Mouse (Mus musculus) regulatory T cell (primary cell): ENCODE data around the gene Zfp592.
"Not testable (repeated sequence)": the region's sequence is repeated elsewhere in the genome, so short reads cannot be mapped to it uniquely, and the experiment has no call there.

Experiments used
- in situ Hi-C: fragments of 300-600 bp; cut with MboI, MseI; formaldehyde crosslinking; loops from one replicate; pipeline ENCODE4 v1.15.1; 2025; ENCODE audit warnings: high pct_unique_total_duplicates

Gene Zfp592

GRCm38 (mm10) chr7:80992980-80993833 is at the start of gene Zfp592:
Gene Zfp592 (plus strand): TSS chr7:80993681.
- in situ Hi-C loops = no loop called here

- in situ Hi-C loops = no loop called here
These were observed 45.8 kb upstream of the Zfp592 start, which contains the start of gene Sec11a for GRCm38 (mm10) chr7:80947445-80948350. Gene Sec11a (minus strand): TSS chr7:80947780.

DNA sequence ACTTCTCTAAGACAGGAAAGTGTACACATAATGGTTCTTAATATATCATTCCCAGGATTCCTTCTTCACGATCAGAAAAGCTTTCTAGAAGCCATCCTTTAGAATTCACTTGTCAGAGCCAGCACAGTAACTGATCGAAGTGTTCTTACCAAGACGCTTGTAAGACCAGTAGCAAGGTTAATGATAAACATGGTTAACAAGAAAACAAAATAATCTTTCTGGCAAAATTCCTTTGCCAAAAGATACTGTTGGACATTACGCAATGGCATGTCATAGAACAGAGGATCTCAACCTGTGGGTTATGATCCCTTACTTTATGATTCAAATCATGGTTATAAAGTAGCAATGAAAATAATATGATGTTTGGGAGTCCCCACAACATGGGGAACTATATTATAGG is 42.0 kb upstream of the Zfp592 start:
- in situ Hi-C loops = no loop called here

DNA sequence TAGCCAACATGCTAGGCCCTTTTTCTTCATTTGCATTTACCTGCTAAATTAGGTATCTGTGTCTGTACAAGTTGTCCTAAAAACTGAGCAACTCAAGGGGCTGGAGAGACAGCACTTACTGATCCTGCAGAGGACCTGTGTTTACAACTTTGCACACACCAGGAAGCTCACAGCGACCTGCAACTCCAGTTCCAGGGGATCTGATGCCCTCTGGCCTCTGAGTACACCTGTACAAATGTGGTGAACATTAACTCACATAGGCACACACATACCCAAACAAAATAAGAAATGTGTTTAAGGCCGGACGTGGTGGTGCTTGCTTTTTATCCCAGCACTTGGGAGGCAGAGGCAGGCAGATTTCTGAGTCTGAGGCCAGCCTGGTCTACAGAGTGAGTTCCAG is 41.3 kb upstream of the Zfp592 start:
- in situ Hi-C loops = no loop called here

- in situ Hi-C loops = no loop called here
These were observed 39.2 kb upstream of the Zfp592 start for GRCm38 (mm10) chr7:80954251-80954650.

GRCm38 (mm10) chr7:80956891-80957290 is 36.6 kb upstream of the Zfp592 start:
- in situ Hi-C loops = no loop called here

- in situ Hi-C loops = no loop called here
These were observed 34.5 kb upstream of the Zfp592 start for GRCm38 (mm10) chr7:80959003-80959402.

- in situ Hi-C loops = no loop called here
These were observed 30.7 kb upstream of the Zfp592 start for GRCm38 (mm10) chr7:80962799-80963198.

DNA sequence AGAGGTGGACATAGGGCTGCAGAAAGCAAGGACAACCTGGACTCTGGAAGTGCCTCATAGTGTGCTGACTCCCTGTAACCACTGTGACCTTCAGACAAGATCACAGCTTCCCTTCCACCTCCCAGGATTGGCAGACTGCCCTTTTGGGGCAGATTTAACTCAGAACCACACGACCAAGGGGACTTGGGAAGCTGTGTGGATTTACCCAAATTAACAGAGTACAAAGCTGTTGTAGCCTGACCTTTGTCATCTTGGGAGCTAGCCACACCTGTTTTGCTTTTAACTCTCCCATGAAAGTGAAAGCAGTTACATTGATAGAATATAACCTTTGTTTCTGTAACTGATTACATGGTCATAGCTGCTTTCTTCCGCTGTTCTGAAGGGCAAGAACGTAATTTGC is 22.6 kb upstream of the Zfp592 start:
- in situ Hi-C loops = no loop called here

GRCm38 (mm10) chr7:80971419-80971818 is 22.1 kb upstream of the Zfp592 start:
- in situ Hi-C loops = no loop called here

- in situ Hi-C loops = no loop called here
These were observed 21.4 kb upstream of the Zfp592 start for GRCm38 (mm10) chr7:80972082-80972481.

DNA sequence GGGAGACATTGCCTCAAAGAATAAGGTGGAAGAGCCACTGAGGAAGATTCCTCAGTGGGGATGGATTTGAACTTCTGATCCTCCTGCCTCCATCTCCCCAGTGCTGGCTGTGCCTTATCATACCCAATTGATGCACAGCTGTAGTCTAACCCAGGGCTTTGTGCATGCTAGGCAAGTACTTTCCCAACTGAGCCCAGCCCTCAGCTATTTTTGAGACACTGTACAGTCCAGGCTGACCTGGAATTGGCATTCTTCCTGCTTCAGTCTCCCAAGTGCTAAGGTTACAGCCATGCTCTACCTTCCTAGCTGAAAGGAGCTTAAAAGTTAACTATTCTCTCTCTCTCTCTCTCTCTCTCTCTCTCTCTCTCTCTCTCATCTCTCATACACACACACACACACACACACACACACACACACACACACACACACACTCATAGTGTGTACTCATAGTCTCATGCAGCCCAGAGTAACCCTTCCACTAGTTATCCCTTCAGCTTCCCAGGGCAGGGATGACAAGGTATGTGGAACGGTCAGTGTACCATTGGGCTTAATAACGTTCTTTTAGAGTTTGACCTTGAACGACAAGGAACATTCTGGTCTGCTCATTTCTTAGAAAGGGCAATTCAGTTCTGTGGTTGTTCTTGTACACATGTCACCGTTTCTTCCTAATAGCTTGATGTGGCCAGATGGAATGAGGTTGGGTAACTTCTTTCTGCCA is 20.4 kb upstream of the Zfp592 start:
- in situ Hi-C loops = not testable (repeated sequence)

- in situ Hi-C loops = not testable (repeated sequence)
These were observed 19.9 kb upstream of the Zfp592 start for GRCm38 (mm10) chr7:80973638-80974015.

DNA sequence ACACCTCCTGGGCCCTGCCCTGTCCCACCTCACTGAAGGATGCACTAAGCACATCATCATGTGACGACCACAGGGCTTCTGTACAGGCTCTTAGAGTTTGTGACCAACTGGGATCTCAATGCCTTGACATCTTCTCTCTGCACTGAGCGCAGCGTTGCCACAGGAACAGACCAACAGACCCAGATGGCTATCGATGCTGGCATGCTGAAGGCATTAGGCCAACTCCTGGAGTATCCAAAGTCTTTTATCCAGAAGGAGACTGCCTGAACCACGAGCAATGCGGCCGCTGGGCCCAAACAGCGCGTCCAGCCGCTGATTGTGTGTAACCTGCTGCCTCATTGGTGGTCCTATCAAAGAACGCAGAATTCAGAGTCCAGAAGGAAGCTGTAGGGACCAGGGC is 12.9 kb upstream of the Zfp592 start:
- in situ Hi-C loops = loop anchor here (5.0 kb wide), 1 partner anchor 42 kb away; no protein-coding TSS in a partner anchor

DNA sequence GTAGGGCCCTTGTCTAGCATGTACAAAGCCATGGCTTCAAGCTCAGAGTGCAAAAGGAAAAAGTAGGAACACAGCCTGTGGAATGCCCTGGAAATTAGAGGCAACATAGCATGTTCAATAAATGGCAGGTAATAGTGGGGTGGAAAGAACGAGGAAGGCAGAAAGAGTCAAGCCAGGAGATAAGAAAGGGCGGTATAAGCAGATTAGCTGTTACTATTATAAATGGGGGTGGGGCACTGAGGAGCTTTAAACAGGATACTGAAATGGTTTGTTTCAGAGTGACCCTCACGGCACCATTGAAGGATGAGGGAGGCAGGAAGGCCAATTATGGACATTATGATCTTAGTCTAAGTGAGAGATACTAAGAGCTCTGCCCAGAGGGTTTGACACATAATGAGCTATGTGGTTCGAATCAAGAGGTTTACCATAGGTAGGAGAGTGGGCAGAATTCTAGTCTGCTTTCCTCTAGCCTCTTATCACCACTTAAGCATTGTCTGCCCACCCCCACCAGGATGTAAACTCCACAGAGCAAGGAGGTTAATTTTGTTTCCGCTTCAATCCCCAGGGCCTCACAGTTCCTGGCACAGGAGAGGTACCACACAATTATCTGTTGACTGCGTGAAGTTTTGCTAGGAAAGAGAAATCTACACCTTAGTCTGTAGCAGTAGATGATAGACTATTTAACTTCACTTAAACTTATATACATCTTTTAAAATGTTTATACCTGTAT is 6.9 kb upstream of the Zfp592 start:
- in situ Hi-C loops = no loop called here

- in situ Hi-C loops = no loop called here
These were observed 5.5 kb upstream of the Zfp592 start for GRCm38 (mm10) chr7:80987805-80988625.

DNA sequence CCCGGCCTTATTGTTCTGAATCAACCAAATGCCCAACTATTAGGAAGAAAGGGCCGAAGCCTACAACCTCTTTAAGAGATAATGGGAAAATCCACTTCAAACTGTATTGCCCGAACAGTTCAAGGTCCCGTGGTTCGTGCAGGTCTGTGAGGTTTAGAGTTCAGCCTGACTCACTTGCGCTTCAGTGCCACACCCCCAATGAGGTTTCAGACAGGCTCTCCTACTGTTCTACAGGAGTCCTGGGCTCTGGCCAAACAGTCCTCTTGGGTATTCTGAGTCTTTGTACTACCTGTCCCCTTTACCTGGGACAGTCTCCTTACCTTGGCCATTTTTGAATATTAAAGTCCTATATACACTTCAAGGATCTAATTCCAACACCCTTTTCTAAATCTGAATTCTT is 3.2 kb upstream of the Zfp592 start:
- in situ Hi-C loops = no loop called here

- in situ Hi-C loops = no loop called here
These were observed 1.9 kb upstream of the Zfp592 start for GRCm38 (mm10) chr7:80991589-80991988.

DNA sequence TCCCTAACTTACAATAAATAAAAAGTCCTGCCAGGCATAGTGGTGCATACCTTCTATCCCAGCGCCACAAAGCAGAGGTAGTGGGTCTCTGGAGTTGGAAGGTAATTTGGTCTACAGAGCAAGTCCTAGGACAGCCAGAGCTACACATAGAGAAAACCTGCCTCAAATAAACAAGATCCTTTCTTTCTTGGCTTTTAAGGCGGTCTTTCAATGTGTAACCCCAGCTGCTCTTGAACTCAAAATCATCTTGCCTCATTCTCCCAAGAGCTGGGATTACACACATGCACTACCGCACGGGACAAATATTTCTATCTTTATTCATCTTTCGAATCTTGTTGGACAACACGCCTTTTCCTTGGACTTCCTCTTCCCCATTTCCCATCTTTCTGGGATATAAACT is 1.4 kb upstream of the Zfp592 start:
- in situ Hi-C loops = no loop called here

DNA sequence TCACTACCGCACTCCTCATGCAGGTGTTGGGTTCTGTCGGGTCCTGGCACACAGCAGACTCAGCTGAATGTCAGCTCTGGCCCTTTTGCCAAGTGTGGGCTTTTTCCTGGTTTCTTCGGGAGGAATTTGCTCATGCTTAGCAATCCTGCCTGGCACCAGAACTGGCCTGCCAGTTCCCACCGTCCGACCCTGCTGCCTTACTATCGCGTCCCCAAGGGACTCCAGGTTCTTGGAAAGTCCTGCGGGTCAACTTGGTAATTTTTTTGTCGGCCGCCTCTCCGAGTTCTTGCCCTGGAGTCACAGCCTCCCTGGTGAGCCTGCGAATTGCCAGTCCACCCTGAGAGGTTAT is 876 bp upstream of the Zfp592 start:
- in situ Hi-C loops = no loop called here
